8 mouse cellular contexts compared by ENCODE assay signal in genomic region chr11:8859868-8860267, GRCm38 (mm10).
DNase-seq lines count a peak whose midpoint lies in the region; ATAC-seq and TF ChIP-seq lines count a peak whose summit lies in the region.

No protein-coding gene starts in this region.

- no peak overlapping the region for H3K9ac ChIP-seq in intestine, postnatal 0 days (ENCODE audit: low read depth, low read length)
- H3K9ac ChIP-seq in intestine, embryonic 15.5 days, result no peak overlapping the region
- no peak overlapping the region for H3K9ac ChIP-seq in liver, embryonic 14.5 days (replicated peaks)

- no peaks in the 10 kb centered on the region for H3K4me1 ChIP-seq in intestine, postnatal 0 days (replicated peaks; ENCODE audit: control insufficient read depth, insufficient read depth, low read length)
- no peaks in the 10 kb centered on the region for H3K4me1 ChIP-seq in intestine, embryonic 15.5 days (replicated peaks)
- H3K4me1 ChIP-seq in liver, embryonic 14.5 days (replicated peaks; ENCODE audit: control insufficient read depth in 2 of 2, insufficient read depth in 2 of 2, low read length in 1 of 2), result no peaks in the 10 kb centered on the region

- 21% methylated on average over 5 of the region's 5 CpGs for WGBS in intestine, postnatal 0 days
- WGBS in intestine, embryonic 15.5 days, result 23% methylated on average over 5 of the region's 5 CpGs
- 16% methylated on average over 5 of the region's 5 CpGs for WGBS in liver, embryonic 14.5 days (ENCODE audit: insufficient replicate concordance)

- peak; percentile 58 for DNase-seq in adrenal gland, adult 8-10 months
- DNase-seq in forelimb bud, embryonic 11.5 days (ENCODE audit: low read depth, low spot score), result peak; percentile 67
- DNase-seq in kidney, postnatal 10 days, result peak; percentile 93
- peak; percentile 12 to 27 (median 16) for DNase-seq in liver, embryonic 14.5 days (ENCODE audit: low read depth in 3 of 3, low spot score in 3 of 3)
- peak; percentile 71 to 75 for DNase-seq in right cerebral cortex, adult 2 months (ENCODE audit: low spot score in 2 of 2)
- DNase-seq in urinary bladder, postnatal 14 days (ENCODE audit: low spot score), result peak; percentile 85

- no peaks in the 10 kb centered on the region for H3K36me3 ChIP-seq in intestine, postnatal 0 days (ENCODE audit: control insufficient read depth, insufficient read depth)
- no peaks in the 10 kb centered on the region for H3K36me3 ChIP-seq in intestine, embryonic 15.5 days
- H3K36me3 ChIP-seq in liver, embryonic 14.5 days (replicated peaks; ENCODE audit: control insufficient read depth, insufficient read depth, low read depth), result no peaks in the 10 kb centered on the region

- H3K4me3 ChIP-seq in intestine, postnatal 0 days (ENCODE audit: low read depth, low read length), result no peak overlapping the region
- no peak overlapping the region for H3K4me3 ChIP-seq in intestine, embryonic 15.5 days (replicated peaks)
- no peak overlapping the region for H3K4me3 ChIP-seq in liver, embryonic 14.5 days (ENCODE audit: insufficient read depth in 1 of 2, low read depth in 2 of 2, low read length in 2 of 2)

- H3K4me2 ChIP-seq in intestine, postnatal 0 days (replicated peaks; ENCODE audit: low read depth), result no peak overlapping the region
- no peak overlapping the region for H3K4me2 ChIP-seq in intestine, embryonic 15.5 days (replicated peaks)
- H3K4me2 ChIP-seq in liver, embryonic 14.5 days (ENCODE audit: low read depth), result no peak overlapping the region

- H3K9me3 ChIP-seq in intestine, postnatal 0 days (ENCODE audit: control insufficient read depth), result no peaks in the 10 kb centered on the region
- H3K9me3 ChIP-seq in intestine, embryonic 15.5 days, result no peaks in the 10 kb centered on the region
- H3K9me3 ChIP-seq in liver, embryonic 14.5 days (ENCODE audit: control insufficient read depth, low read length), result no peaks in the 10 kb centered on the region

- H3K27ac ChIP-seq in intestine, postnatal 0 days (ENCODE audit: low read depth, low read length), result no peak overlapping the region
- H3K27ac ChIP-seq in intestine, embryonic 15.5 days, result no peak overlapping the region
- H3K27ac ChIP-seq in liver, embryonic 14.5 days, result no peak overlapping the region

- no peaks in the 10 kb centered on the region for H3K27me3 ChIP-seq in intestine, postnatal 0 days (replicated peaks; ENCODE audit: control insufficient read depth, insufficient read depth, low read length)
- no peaks in the 10 kb centered on the region for H3K27me3 ChIP-seq in intestine, embryonic 15.5 days (replicated peaks)
- H3K27me3 ChIP-seq in liver, embryonic 14.5 days (ENCODE audit: control insufficient read depth, insufficient read depth, low read length), result no peaks in the 10 kb centered on the region

- TF ChIP-seq EP300 in liver, embryonic 14.5 days (IDR thresholded peaks at IDR 0.05; ENCODE audit: low read depth), result no peak

- ATAC-seq in intestine, postnatal 0 days, result no peak
- no peak for ATAC-seq in intestine, embryonic 15.5 days
- no peak for ATAC-seq in liver, embryonic 14.5 days (ENCODE audit: insufficient read depth)

- TF ChIP-seq CTCF in intestine, postnatal 0 days (IDR thresholded peaks at IDR 0.05; ENCODE audit: low read depth), result peak; percentile 78
- TF ChIP-seq CTCF in liver, embryonic 14.5 days (IDR thresholded peaks at IDR 0.05; ENCODE audit: low read depth), result peak; percentile 52; the same call in 1 of the 2 replicates

Comparison
In these comparisons a context has a peak if more than half of its experiments do, and no peak if none do; other contexts are left out.
1. DNase-seq: peak in every context shown above with its lines; median percentile 93 in kidney, postnatal 10 days; 85 in urinary bladder, postnatal 14 days; 73 in right cerebral cortex, adult 2 months; 67 in forelimb bud, embryonic 11.5 days; 58 in adrenal gland, adult 8-10 months; 16 in liver, embryonic 14.5 days.